Mouse (Mus musculus) embryonic stem cell, embryonic (primary cell): ENCODE data around the gene Pip5k1c.

Experiments used
- CTCF ChIA-PET, 4 experiments: fragments of 300-600 bp in 2 of 4; fragments of 350-600 bp in 2 of 4; sonication (Branson Sonifier 250); formaldehyde crosslinking; loops; one replicate each; lab custom pipeline; 2022; ENCODE audit warnings: inconsistent platforms in 2 of 4; lab: Charles Lee
- POLR2A ChIA-PET, 4 experiments: fragments of 300-600 bp in 2 of 4; fragments of 350-600 bp in 2 of 4; sonication (Branson Sonifier 250); formaldehyde crosslinking; loops; one replicate each; lab custom pipeline; 2022; ENCODE audit warnings: antibody characterized with exemption in 4 of 4, inconsistent platforms in 1 of 4; lab: Charles Lee

Gene Pip5k1c

GRCm38 (mm10) chr10:81318589-81319329 is 26.0 kb downstream of the Pip5k1c start:
- ChIA-PET POLR2A (interaction anchor here in 2 of 4 experiments (1.0 to 9.8 kb wide), 14 partner anchors 13 to 125 kb away, joined by 3 to 89 read pairs (median 19); partner anchors contain the start of genes Pip5k1c (in 2 of the 2), Tjp3 (in 2 of the 2), Apba3 (in 1 of the 2) and Mrpl54 (in 1 of the 2)), CTCF (interaction anchor here in 2 of 4 experiments (1.0 to 4.5 kb wide), 6 partner anchors 13 to 29 kb away, joined by 3 to 85 read pairs (median 24); partner anchors contain the start of genes Pip5k1c (in 2 of the 2) and Tjp3 (in 1 of the 2))

- ChIA-PET CTCF (interaction anchor here in 2 of 4 experiments (1.0 to 2.9 kb wide), 6 partner anchors 22 to 78 kb away, joined by 3 to 57 read pairs (median 18); partner anchors contain the start of genes Pip5k1c (in 2 of the 2) and Tjp3 (in 1 of the 2)), POLR2A (interaction anchor here in 3 of 4 experiments (1.0 to 3.3 kb wide), 22 partner anchors 9 to 126 kb away, joined by 3 to 89 read pairs (median 14); partner anchors contain the start of genes Pip5k1c (in 3 of the 3), Tjp3 (in 2 of the 3), Apba3 (in 1 of the 3) and Gipc3 (in 1 of the 3))
Observed at GRCm38 (mm10) chr10:81319330-81319699, 26.6 kb downstream of the Pip5k1c start.

GRCm38 (mm10) chr10:81319741-81320549 is 27.2 kb downstream of the Pip5k1c start:
- ChIA-PET POLR2A (interaction anchor here (0.5 to 3.3 kb wide), 133 partner anchors 10 to 1267 kb away, joined by 3 to 89 read pairs (median 5); partner anchors contain the start of genes Pip5k1c (in 4 of the 4), Fzr1 (in 3 of the 4), 4930404N11Rik (in 2 of the 4) and Dohh (in 2 of the 4)), CTCF (interaction anchor here (0.7 to 2.9 kb wide), 43 partner anchors 10 to 302 kb away, joined by 3 to 57 read pairs (median 4); partner anchors contain the start of genes Pip5k1c (in 3 of the 4), Hmg20b (in 2 of the 4), Tjp3 (in 2 of the 4) and Celf5 (in 1 of the 4))

- POLR2A ChIA-PET: interaction anchor here (0.5 to 3.3 kb wide), 144 partner anchors 9 to 1267 kb away, joined by 3 to 89 read pairs (median 5); partner anchors contain the start of genes Pip5k1c (in 4 of the 4), Fzr1 (in 3 of the 4), 4930404N11Rik (in 2 of the 4) and Atcay (in 2 of the 4)
- CTCF ChIA-PET: interaction anchor here (0.5 to 2.9 kb wide), 49 partner anchors 9 to 577 kb away, joined by 3 to 57 read pairs (median 4); partner anchors contain the start of genes Pip5k1c (in 3 of the 4), Hmg20b (in 2 of the 4), Tjp3 (in 2 of the 4) and Celf5 (in 1 of the 4)
Observed at GRCm38 (mm10) chr10:81320550-81321347, 28.0 kb downstream of the Pip5k1c start, which contains the start of gene Cactin. Cactin (plus strand) TSS chr10:81321103.

- POLR2A ChIA-PET: interaction anchor here (0.5 to 3.3 kb wide), 65 partner anchors 8 to 391 kb away, joined by 3 to 89 read pairs (median 8); partner anchors contain the start of genes Pip5k1c (in 4 of the 4), Dohh (in 2 of the 4), Gm48551 (in 2 of the 4) and Tjp3 (in 2 of the 4)
- CTCF ChIA-PET: interaction anchor here in 3 of 4 experiments (0.7 to 2.9 kb wide), 13 partner anchors 16 to 375 kb away, joined by 3 to 57 read pairs (median 6); partner anchors contain the start of genes Gipc3 (in 1 of the 3), Hmg20b (in 1 of the 3), Pip5k1c (in 1 of the 3) and Tjp3 (in 1 of the 3)
Observed at GRCm38 (mm10) chr10:81321436-81321835, 28.7 kb downstream of the Pip5k1c start.

GRCm38 (mm10) chr10:81322444-81322843 is 29.7 kb downstream of the Pip5k1c start:
- ChIA-PET POLR2A (interaction anchor here (0.5 to 2.7 kb wide), 22 partner anchors 10 to 1099 kb away, joined by 3 to 11 read pairs (median 3); partner anchors contain the start of genes Gipc3 (in 1 of the 4) and Pip5k1c (in 1 of the 4)), CTCF (interaction anchor here (0.5 to 2.0 kb wide), 9 partner anchors 8 to 30 kb away, joined by 3 to 8 read pairs (median 5); partner anchors contain the start of gene Pip5k1c (in 1 of the 4))

GRCm38 (mm10) chr10:81323141-81323775 is 30.5 kb downstream of the Pip5k1c start:
- CTCF ChIA-PET: interaction anchor here (0.5 to 2.0 kb wide), 9 partner anchors 16 to 362 kb away, joined by 3 to 9 read pairs (median 5); partner anchors contain the start of gene Pip5k1c (in 1 of the 4)
- POLR2A ChIA-PET: interaction anchor here (0.5 to 2.7 kb wide), 30 partner anchors 9 to 1100 kb away, joined by 3 to 14 read pairs (median 3); partner anchors contain the start of genes Tjp3 (in 2 of the 4), Gipc3 (in 1 of the 4), Hmg20b (in 1 of the 4) and Pip5k1c (in 1 of the 4)

GRCm38 (mm10) chr10:81323791-81324530 is 31.2 kb downstream of the Pip5k1c start:
- CTCF ChIA-PET: interaction anchor here in 3 of 4 experiments (1.3 to 2.0 kb wide), 4 partner anchors 15 to 35 kb away, joined by 5 to 8 read pairs (median 6); partner anchors contain the start of gene Pip5k1c (in 1 of the 3)

GRCm38 (mm10) chr10:81325176-81325575 is 32.4 kb downstream of the Pip5k1c start:
- ChIA-PET CTCF (no interaction called here), POLR2A (interaction anchor here in 2 of 4 experiments (0.7 to 1.7 kb wide), 4 partner anchors 8 to 16 kb away, joined by 3 to 6 read pairs (median 3); no protein-coding TSS in a partner anchor)

More at GRCm38 (mm10) chr10:81323791-81324530, 31.2 kb downstream of the Pip5k1c start:
- POLR2A ChIA-PET: interaction anchor here in 2 of 4 experiments (0.8 to 2.7 kb wide), 9 partner anchors 10 to 84 kb away, joined by 3 to 11 read pairs (median 4); partner anchors contain the start of gene Hmg20b (in 1 of the 2)

GRCm38 (mm10) chr10:81325781-81326180 is 33.0 kb downstream of the Pip5k1c start:
- CTCF ChIA-PET: interaction anchor here in 2 of 4 experiments (0.7 to 1.6 kb wide), 4 partner anchors 15 to 156 kb away, joined by 3 to 7 read pairs (median 4); no protein-coding TSS in a partner anchor
- POLR2A ChIA-PET: interaction anchor here in 2 of 4 experiments (0.7 to 2.8 kb wide), 6 partner anchors 9 to 33 kb away, joined by 3 to 11 read pairs (median 6); partner anchors contain the start of gene Pip5k1c (in 1 of the 2)

- POLR2A ChIA-PET: interaction anchor here in 3 of 4 experiments (0.7 to 2.8 kb wide), 10 partner anchors 9 to 138 kb away, joined by 3 to 11 read pairs (median 4); partner anchors contain the start of genes Hmg20b (in 1 of the 3) and Pip5k1c (in 1 of the 3)
- CTCF ChIA-PET: interaction anchor here in 3 of 4 experiments (0.5 to 1.6 kb wide), 6 partner anchors 14 to 760 kb away, joined by 3 to 7 read pairs (median 4); no protein-coding TSS in a partner anchor
Observed at GRCm38 (mm10) chr10:81326858-81327257, 34.1 kb downstream of the Pip5k1c start.

- CTCF ChIA-PET: interaction anchor here in 1 of 4 experiments (1.0 to 3.5 kb wide), 3 partner anchors 10 to 35 kb away, joined by 3 to 23 read pairs (median 18); partner anchors contain the start of genes Gipc3 and Pip5k1c
- POLR2A ChIA-PET: interaction anchor here in 2 of 4 experiments (0.6 to 2.8 kb wide), 7 partner anchors 10 to 78 kb away, joined by 3 to 11 read pairs (median 4); partner anchors contain the start of gene 4930404N11Rik (in 1 of the 2)
Observed at GRCm38 (mm10) chr10:81327959-81328358, 35.2 kb downstream of the Pip5k1c start.

- POLR2A ChIA-PET: interaction anchor here in 3 of 4 experiments (0.6 to 2.8 kb wide), 11 partner anchors 8 to 78 kb away, joined by 3 to 27 read pairs (median 6); partner anchors contain the start of genes Cactin (in 3 of the 3), 4930404N11Rik (in 1 of the 3), Pip5k1c (in 1 of the 3) and Tjp3 (in 1 of the 3)
- CTCF ChIA-PET: interaction anchor here in 1 of 4 experiments (0.9 to 3.5 kb wide), 4 partner anchors 11 to 36 kb away, joined by 3 to 23 read pairs (median 10); partner anchors contain the start of genes Gipc3 and Pip5k1c
Observed at GRCm38 (mm10) chr10:81328386-81328785, 35.6 kb downstream of the Pip5k1c start, which contains the start of gene Tbxa2r. Tbxa2r (plus strand) TSS chr10:81328731.
